Comparison of ENCODE assay signal across 8 mouse cellular contexts in genomic region chr6:5298092-5298554, GRCm38 (mm10). TPM values are rescaled to one million over a fixed set of nuclear protein-coding genes. Genes with fewer than 3 reads are reported as not detected.
DNase-seq lines count a peak whose midpoint lies in the region; ATAC-seq and TF ChIP-seq lines count a peak whose summit lies in the region.

TSS of gene Pon2 (minus strand) at chr6:5298455.

- peaks cover 23% of the 10 kb centered on the region; the same call in 1 of the 2 replicates for H3K79me2 ChIP-seq in liver, adult 2 months (ENCODE audit: control insufficient read depth, insufficient read depth, low read length)

- H3K9me3 ChIP-seq in embryonic facial prominence, embryonic 14.5 days (ENCODE audit: control insufficient read depth, low read length) = no peaks in the 10 kb centered on the region
- H3K9me3 ChIP-seq in stomach, embryonic 14.5 days (ENCODE audit: control insufficient read depth, low read depth, low read length) = no peaks in the 10 kb centered on the region

- 0% methylated on average over 12 of the region's 47 CpGs for WGBS in embryonic facial prominence, embryonic 14.5 days
- WGBS in liver, adult 2 months = under 1% methylated on average over 43 of the region's 47 CpGs
- under 1% methylated on average over 42 of the region's 47 CpGs for WGBS in stomach, embryonic 14.5 days

- H3K27me3 ChIP-seq in embryonic facial prominence, embryonic 14.5 days (replicated peaks; ENCODE audit: control insufficient read depth, insufficient read depth, low read length) = 0 out of 2 replicates have a peak, but pooled peaks cover 3% of the 10 kb centered on the region
- H3K27me3 ChIP-seq in liver, adult 2 months (ENCODE audit: control insufficient read depth, insufficient read depth, low read length) = no peaks in the 10 kb centered on the region
- no peaks in the 10 kb centered on the region for H3K27me3 ChIP-seq in stomach, embryonic 14.5 days (ENCODE audit: control insufficient read depth, insufficient read depth, low read length)

- no peaks in the 10 kb centered on the region for H3K4me1 ChIP-seq in embryonic facial prominence, embryonic 14.5 days (ENCODE audit: control insufficient read depth, insufficient read depth, low read length)
- 0 out of 2 replicates have a peak, but pooled peaks cover 2% of the 10 kb centered on the region for H3K4me1 ChIP-seq in liver, adult 2 months (ENCODE audit: control insufficient read depth, insufficient read depth, low read length)
- H3K4me1 ChIP-seq in stomach, embryonic 14.5 days (ENCODE audit: control insufficient read depth, insufficient read depth, low read length) = no peaks in the 10 kb centered on the region

- H3K4me2 ChIP-seq in embryonic facial prominence, embryonic 14.5 days (ENCODE audit: low read depth, low read length) = peak within 1 kb of the TSS; percentile 74
- peak within 1 kb of the TSS; percentile 56 for H3K4me2 ChIP-seq in stomach, embryonic 14.5 days (replicated peaks; ENCODE audit: low read depth, low read length)

- H3K36me3 ChIP-seq in embryonic facial prominence, embryonic 14.5 days (ENCODE audit: control insufficient read depth, insufficient read depth, low read length) = no peaks in the 10 kb centered on the region
- no peaks in the 10 kb centered on the region for H3K36me3 ChIP-seq in liver, adult 2 months (ENCODE audit: control insufficient read depth, insufficient read depth, low read length)
- no peaks in the 10 kb centered on the region for H3K36me3 ChIP-seq in stomach, embryonic 14.5 days (ENCODE audit: control insufficient read depth, insufficient read depth, low read length)

- peak within 1 kb of the TSS; percentile 80 for H3K9ac ChIP-seq in embryonic facial prominence, embryonic 14.5 days (ENCODE audit: low read depth, low read length)
- peak within 1 kb of the TSS; percentile 92 for H3K9ac ChIP-seq in liver, adult 2 months (ENCODE audit: low read depth, low read length)
- peak within 1 kb of the TSS; percentile 58; the same call in 1 of the 2 replicates for H3K9ac ChIP-seq in stomach, embryonic 14.5 days (replicated peaks; ENCODE audit: low read depth, low read length)

- peak within 1 kb of the TSS; percentile 69 for H3K4me3 ChIP-seq in embryonic facial prominence, embryonic 14.5 days (ENCODE audit: low read depth, low read length)
- H3K4me3 ChIP-seq in liver, adult 2 months (ENCODE audit: insufficient read depth, low read depth, low read length) = peak within 1 kb of the TSS; percentile 78
- peak within 1 kb of the TSS; percentile 57 for H3K4me3 ChIP-seq in stomach, embryonic 14.5 days (ENCODE audit: low read depth, low read length)

- H3K27ac ChIP-seq in embryonic facial prominence, embryonic 14.5 days (replicated peaks; ENCODE audit: low read depth, low read length) = peak within 1 kb of the TSS; percentile 84
- H3K27ac ChIP-seq in liver, adult 2 months (replicated peaks; ENCODE audit: insufficient read depth, low read depth, low read length) = peak within 1 kb of the TSS; percentile 83
- H3K27ac ChIP-seq in stomach, embryonic 14.5 days (ENCODE audit: low read length) = peak within 1 kb of the TSS; percentile 86

- ATAC-seq in embryonic facial prominence, embryonic 14.5 days (ENCODE audit: low read depth) = peak; percentile 94
- ATAC-seq in monocyte, adult 5-6 weeks (replicated peaks; ENCODE audit: insufficient number of reproducible peaks, low FRiP score, low TSS enrichment, poor library complexity, severe bottlenecking) = peak; percentile 64
- ATAC-seq in stomach, embryonic 14.5 days (ENCODE audit: insufficient number of reproducible peaks, insufficient read depth, low FRiP score, low read depth) = peak; percentile 95

- TF ChIP-seq POLR2A in liver, adult 2 months (IDR thresholded peaks at IDR 0.05; ENCODE audit: extremely low read depth, insufficient read depth, low read length) = peak; percentile 82

- TF ChIP-seq CTCF in liver, adult 2 months (IDR thresholded peaks at IDR 0.05; ENCODE audit: low read depth, low read length) = no peak

- peak; percentile 35 to 45 for DNase-seq in left cerebral cortex, adult 18-20 months (ENCODE audit: low spot score in 2 of 2)
- DNase-seq in left cerebral cortex, adult 11 months (ENCODE audit: low spot score) = no peak
- DNase-seq in embryonic facial prominence, embryonic 14.5 days (ENCODE audit: low spot score) = peak; percentile 92
- peak; percentile 79 for DNase-seq in heart, adult 8-10 months (ENCODE audit: low spot score)
- DNase-seq in kidney, adult 8-10 months = peak; percentile 67 to 78
- peak; percentile 66 for DNase-seq in liver, adult 2 months (ENCODE audit: extremely low read depth, low read depth, low spot score)

RNA-seq across cellular contexts. Expression of gene Pon2, which starts in this region (rescaled TPM):
- 10 to 100 TPM; 17.5 to 19.2 TPM for total RNA-seq in left cerebral cortex, adult 18-20 months (2021)
- polyA plus RNA-seq in embryonic facial prominence, embryonic 14.5 days (2014; fragmentation: Nextera tagmentation; extraction: Ambion mirVana) = 26.0 and 29.7 TPM in 2 replicates
- 10 to 100 TPM; 15.2 to 19.9 (median 18.5) TPM for total RNA-seq in heart, adult 8-10 months (2022)
- total RNA-seq in liver, adult 2 months (2014; rRNA removed) = 36.1 and 46.2 TPM in 2 replicates
- polyA plus RNA-seq in liver, adult 2 months (2012; rRNA removed) = 17.1 and 19.8 TPM in 2 replicates
- total RNA-seq in monocyte, adult 5-6 weeks (2017) = 60.1 to 68.1 TPM (median 66.0 TPM) in 3 replicates
- polyA plus RNA-seq in stomach, embryonic 14.5 days (2014; fragmentation: Nextera tagmentation; extraction: Ambion mirVana) = 50.8 and 56.5 TPM in 2 replicates
